Comparison of ENCODE assay signal across 18 mouse cellular contexts in the genomic region with DNA sequence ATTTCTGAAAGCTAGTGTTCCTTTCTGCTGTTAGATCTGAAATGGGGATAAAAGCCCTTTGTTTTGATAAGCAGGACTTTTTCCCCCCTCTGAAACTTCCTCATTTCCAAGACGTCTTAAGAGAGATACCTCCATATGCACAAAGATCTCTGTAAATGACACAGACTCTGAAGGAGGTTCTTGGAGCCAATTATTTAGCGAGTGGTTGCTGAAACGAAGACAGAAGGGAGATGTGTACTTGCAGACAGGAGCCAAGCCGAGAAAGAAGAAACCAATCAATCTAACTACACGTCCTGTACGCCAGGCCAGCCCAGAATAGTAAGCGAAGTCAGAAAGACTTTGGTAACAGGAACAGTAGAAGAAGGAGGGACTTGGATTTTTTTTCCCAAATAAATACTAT.
DNase-seq lines count a peak whose midpoint lies in the region; ATAC-seq and TF ChIP-seq lines count a peak whose summit lies in the region.
"Had no signal": no experiment of that assay in that cellular context is flagged by ENCODE, and none has a peak within 500 bp of the region (broad histone marks: within the 10 kb centered on the region; RNA-seq: fewer than 3 reads in every experiment).

No protein-coding gene starts in this region.

- WGBS in hindbrain, embryonic 13.5 days: 47% methylated on average over 7 of the region's 7 CpGs
- 48% methylated on average over 7 of the region's 7 CpGs for whole genome bisulfite sequencing in hindbrain, embryonic 16.5 days
- 55% methylated on average over 7 of the region's 7 CpGs for WGBS in lung, postnatal 0 days
- WGBS in midbrain, embryonic 16.5 days: 66% methylated on average over 7 of the region's 7 CpGs

- H3K36me3 ChIP-seq in hindbrain, embryonic 13.5 days: no peaks in the 10 kb centered on the region
- H3K36me3 ChIP-seq in hindbrain, embryonic 16.5 days (ENCODE audit: control insufficient read depth, insufficient read depth, low read length): no peaks in the 10 kb centered on the region
- no peaks in the 10 kb centered on the region for H3K36me3 ChIP-seq in lung, postnatal 0 days (ENCODE audit: insufficient read depth, low read length)
- H3K36me3 ChIP-seq in midbrain, embryonic 16.5 days (ENCODE audit: control insufficient read depth, insufficient read depth, low read length): no peaks in the 10 kb centered on the region
- H3K36me3 ChIP-seq: midbrain, embryonic 12.5 days had no signal

- H3K9ac ChIP-seq in hindbrain, embryonic 13.5 days: no peak overlapping the region
- no peak overlapping the region for H3K9ac ChIP-seq in hindbrain, embryonic 16.5 days (ENCODE audit: low read depth, low read length)
- no peak overlapping the region for H3K9ac ChIP-seq in lung, postnatal 0 days (replicated peaks; ENCODE audit: low read depth)
- no peak overlapping the region for H3K9ac ChIP-seq in midbrain, embryonic 16.5 days (ENCODE audit: low read depth, low read length)
- H3K9ac ChIP-seq: liver, postnatal 0 days; midbrain, embryonic 12.5 days had no signal

- no peaks in the 10 kb centered on the region for H3K27me3 ChIP-seq in hindbrain, embryonic 13.5 days
- no peaks in the 10 kb centered on the region for H3K27me3 ChIP-seq in hindbrain, embryonic 16.5 days (replicated peaks; ENCODE audit: control insufficient read depth, insufficient read depth, low read length)
- no peaks in the 10 kb centered on the region for H3K27me3 ChIP-seq in lung, postnatal 0 days (replicated peaks; ENCODE audit: insufficient read depth, low read length)
- H3K27me3 ChIP-seq in midbrain, embryonic 16.5 days (ENCODE audit: control insufficient read depth, insufficient read depth, low read depth, low read length): no peaks in the 10 kb centered on the region
- H3K27me3 ChIP-seq: Patski had no signal

- H3K27ac ChIP-seq in hindbrain, embryonic 13.5 days: peak overlapping the region; percentile 97
- H3K27ac ChIP-seq in hindbrain, embryonic 16.5 days (ENCODE audit: low read depth, low read length): no peak overlapping the region
- no peak overlapping the region for H3K27ac ChIP-seq in lung, postnatal 0 days (ENCODE audit: low read length)
- 0 out of 2 replicates have a peak overlapping the region, but pooled peaks have one; percentile 17 for H3K27ac ChIP-seq in midbrain, embryonic 16.5 days (ENCODE audit: low read length)

- peaks cover 87% of the 10 kb centered on the region for H3K4me1 ChIP-seq in hindbrain, embryonic 13.5 days (replicated peaks)
- peaks cover 53% of the 10 kb centered on the region for H3K4me1 ChIP-seq in hindbrain, embryonic 16.5 days (ENCODE audit: control insufficient read depth, insufficient read depth, low read depth, low read length)
- peaks cover 9% of the 10 kb centered on the region; the same call in 1 of the 2 replicates for H3K4me1 ChIP-seq in lung, postnatal 0 days (ENCODE audit: insufficient read depth, low read depth, low read length)
- H3K4me1 ChIP-seq in midbrain, embryonic 16.5 days (ENCODE audit: control insufficient read depth, insufficient read depth, low read length): peaks cover 65% of the 10 kb centered on the region

- no peak overlapping the region for H3K4me2 ChIP-seq in hindbrain, embryonic 13.5 days
- no peak overlapping the region for H3K4me2 ChIP-seq in hindbrain, embryonic 16.5 days (ENCODE audit: low read length)
- H3K4me2 ChIP-seq in lung, postnatal 0 days (replicated peaks; ENCODE audit: low read depth, low read length): no peak overlapping the region
- H3K4me2 ChIP-seq in midbrain, embryonic 16.5 days (ENCODE audit: low read length): no peak overlapping the region
- H3K4me2 ChIP-seq: midbrain, embryonic 12.5 days had no signal

- H3K4me3 ChIP-seq in hindbrain, embryonic 13.5 days: no peak overlapping the region
- no peak overlapping the region for H3K4me3 ChIP-seq in hindbrain, embryonic 16.5 days (ENCODE audit: low read length)
- no peak overlapping the region for H3K4me3 ChIP-seq in lung, postnatal 0 days (ENCODE audit: low read depth, low read length)
- no peak overlapping the region for H3K4me3 ChIP-seq in midbrain, embryonic 16.5 days (ENCODE audit: low read depth, low read length)
- H3K4me3 ChIP-seq: limb, embryonic 10.5 days; midbrain, embryonic 12.5 days had no signal

- no peak for TF ChIP-seq POLR2A in brain, embryonic 14.5 days (IDR thresholded peaks at IDR 0.05; ENCODE audit: borderline replicate concordance, extremely low read depth, insufficient read depth, insufficient read length, poor library complexity, severe bottlenecking)

- TF ChIP-seq EP300 in lung, postnatal 0 days (IDR thresholded peaks at IDR 0.05): no peak

- no peak for ATAC-seq in hindbrain, embryonic 13.5 days (ENCODE audit: low FRiP score)
- ATAC-seq in hindbrain, embryonic 16.5 days: no peak
- no peak for ATAC-seq in lung, postnatal 0 days
- no peak for ATAC-seq in midbrain, embryonic 16.5 days
- ATAC-seq: liver, postnatal 0 days; Patski had no signal

- H3K9me3 ChIP-seq in hindbrain, embryonic 13.5 days: no peaks in the 10 kb centered on the region
- H3K9me3 ChIP-seq in hindbrain, embryonic 16.5 days (ENCODE audit: control insufficient read depth, low read length): no peaks in the 10 kb centered on the region
- H3K9me3 ChIP-seq in lung, postnatal 0 days (ENCODE audit: low read length): no peaks in the 10 kb centered on the region
- H3K9me3 ChIP-seq in midbrain, embryonic 16.5 days (replicated peaks; ENCODE audit: control insufficient read depth, low read length, poor library complexity, severe bottlenecking): no peaks in the 10 kb centered on the region
- H3K9me3 ChIP-seq: limb, embryonic 10.5 days; midbrain, embryonic 12.5 days had no signal

- DNase-seq in lung, postnatal 0 days (ENCODE audit: low spot score): peak; percentile 5
- DNase-seq in lung, postnatal 14 days: no peak
- peak; percentile 65 for DNase-seq in brain, embryonic 14.5 days (ENCODE audit: low read depth)
- no peak for DNase-seq in thymus, postnatal 10 days (ENCODE audit: low spot score in 2 of 2)
- DNase-seq: adrenal gland, adult 8-10 months; cerebellum, adult 9-11 months; gastrocnemius, postnatal 25 days; kidney, adult 2 months; kidney, postnatal 10 days; liver, postnatal 0 days; lung, postnatal 4 days; thymus, postnatal 36 days had no signal

- no peak for TF ChIP-seq CTCF in lung, postnatal 0 days (IDR thresholded peaks at IDR 0.05)
- TF ChIP-seq CTCF in brain, embryonic 14.5 days (IDR thresholded peaks at IDR 0.05; ENCODE audit: borderline replicate concordance, extremely low read depth, insufficient read depth, insufficient read length): no peak

Comparison
In these comparisons a context has a peak if more than half of its experiments do, and no peak if none do; other contexts are left out.
1. H3K27ac ChIP-seq: peak in hindbrain, embryonic 13.5 days (single experiment) and midbrain, embryonic 16.5 days (single experiment); none in hindbrain, embryonic 16.5 days (single experiment) and lung, postnatal 0 days (single experiment).
2. DNase-seq: peak in lung, postnatal 0 days (single experiment) and brain, embryonic 14.5 days (single experiment); none in lung, postnatal 14 days (single experiment) and thymus, postnatal 10 days (0 of 2).